Mouse (Mus musculus): ENCODE data around the gene Ceacam9. TPM values are rescaled to one million over a fixed set of nuclear protein-coding genes. Genes with fewer than 3 reads are reported as not detected.

Gene Ceacam9
- polyA plus RNA-seq, 1 experiment from 2014 or later: not detected

- Histone ChIP-seq H3K4me3 (no peak overlapping the region), H3K27ac (replicated peaks) (no peak overlapping the region), H3K36me3 (peaks cover 30% of the 10 kb centered on the region), H3K27me3 (ENCODE audit: low read depth, poor library complexity, severe bottlenecking) (no peaks in the 10 kb centered on the region), H3K4me1 (no peaks in the 10 kb centered on the region), H3K9me3 (replicated peaks) (no peaks in the 10 kb centered on the region)
- no peak for DNase-seq (ENCODE audit: low spot score)
- 89% methylated on average over 12 of the region's 12 CpGs for WGBS
Observed at GRCm38 (mm10) chr7:16752016-16752415, 30.3 kb downstream of the Ceacam9 start.

GRCm38 (mm10) chr7:16755362-16756017, 33.8 kb downstream of the Ceacam9 start:
- no peak overlapping the region for H3K4me3 ChIP-seq
- H3K27ac ChIP-seq (replicated peaks): no peak overlapping the region
- 73% methylated on average over 17 of the region's 17 CpGs for WGBS
- H3K36me3 ChIP-seq: no peaks in the 10 kb centered on the region
- H3K4me1 ChIP-seq: peaks cover 4% of the 10 kb centered on the region
- DNase-seq (ENCODE audit: low spot score): no peak
- no peaks in the 10 kb centered on the region for H3K9me3 ChIP-seq (replicated peaks)
- no peaks in the 10 kb centered on the region for H3K27me3 ChIP-seq (ENCODE audit: low read depth, poor library complexity, severe bottlenecking)

GRCm38 (mm10) chr7:16758872-16759574, 37.3 kb downstream of the Ceacam9 start:
- WGBS: 84% methylated on average over 10 of the region's 11 CpGs
- Histone ChIP-seq H3K4me3 (no peak overlapping the region), H3K4me1 (peaks cover 12% of the 10 kb centered on the region), H3K27me3 (ENCODE audit: low read depth, poor library complexity, severe bottlenecking) (no peaks in the 10 kb centered on the region), H3K36me3 (no peaks in the 10 kb centered on the region), H3K9me3 (replicated peaks) (no peaks in the 10 kb centered on the region), H3K27ac (replicated peaks) (no peak overlapping the region)
- no peak for DNase-seq (ENCODE audit: low spot score)

- no peak for DNase-seq (ENCODE audit: low spot score)
Observed at GRCm38 (mm10) chr7:16760292-16760691, 38.6 kb downstream of the Ceacam9 start.

DNA sequence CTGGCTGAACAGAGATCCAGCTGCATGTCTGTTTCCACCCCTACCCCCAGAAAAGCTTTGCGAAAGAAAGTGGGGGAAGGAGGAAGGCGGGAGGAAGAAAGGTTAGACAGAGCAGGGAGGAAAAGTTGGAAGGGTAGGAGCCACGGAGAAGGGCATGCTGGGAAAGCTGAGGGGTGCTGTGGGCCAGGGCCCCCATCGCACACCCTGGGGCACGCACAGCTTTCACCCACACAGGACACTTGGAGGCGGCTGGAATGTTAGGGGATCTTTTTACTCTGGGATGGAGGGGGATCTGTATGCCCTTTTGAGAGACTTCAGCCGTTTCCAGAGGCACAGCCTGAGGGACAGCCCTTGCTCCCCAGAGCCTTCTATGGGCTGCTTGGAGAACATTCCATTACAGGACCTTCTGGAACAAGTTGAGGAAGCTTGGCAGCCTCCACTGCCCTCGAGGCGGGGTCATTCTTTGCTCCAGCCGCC, 39.3 kb downstream of the Ceacam9 start:
- Histone ChIP-seq H3K36me3 (no peaks in the 10 kb centered on the region), H3K27me3 (ENCODE audit: low read depth, poor library complexity, severe bottlenecking) (no peaks in the 10 kb centered on the region), H3K27ac (replicated peaks) (peak overlapping the region; percentile 28; the same call in 1 of the 2 replicates), H3K4me1 (peaks cover 13% of the 10 kb centered on the region), H3K4me3 (no peak overlapping the region), H3K9me3 (replicated peaks) (no peaks in the 10 kb centered on the region)
- WGBS: 55% methylated on average over 10 of the region's 10 CpGs
- DNase-seq (ENCODE audit: low spot score): no peak

More at GRCm38 (mm10) chr7:16760292-16760691, 38.6 kb downstream of the Ceacam9 start:
- Histone ChIP-seq H3K4me3 (no peak overlapping the region), H3K36me3 (no peaks in the 10 kb centered on the region), H3K9me3 (replicated peaks) (no peaks in the 10 kb centered on the region), H3K27me3 (ENCODE audit: low read depth, poor library complexity, severe bottlenecking) (no peaks in the 10 kb centered on the region), H3K4me1 (peaks cover 12% of the 10 kb centered on the region), H3K27ac (replicated peaks) (no peak overlapping the region)
- 25% methylated on average over 8 of the region's 8 CpGs for WGBS

DNA sequence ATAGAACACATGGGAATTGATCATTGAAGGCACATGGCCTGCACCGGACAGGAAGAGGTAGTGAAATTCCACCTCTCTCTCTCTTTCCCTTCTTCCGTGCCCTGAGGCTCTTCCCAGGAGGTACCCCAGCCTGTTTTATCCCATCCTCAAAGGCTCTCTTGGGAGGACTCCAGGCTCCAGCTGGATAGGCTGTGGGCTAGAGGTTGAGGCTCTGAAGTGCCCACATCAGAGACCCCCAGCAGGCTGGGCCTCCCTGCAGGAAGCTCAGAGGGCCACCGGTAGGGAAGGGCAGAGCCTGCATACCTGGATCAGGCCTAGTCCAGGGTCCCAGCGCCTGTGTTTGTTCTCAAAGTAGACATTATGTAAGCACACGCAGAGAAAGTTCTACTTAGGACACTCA, 39.9 kb downstream of the Ceacam9 start:
- 56% methylated on average over 5 of the region's 5 CpGs for WGBS
- Histone ChIP-seq H3K4me1 (peaks cover 19% of the 10 kb centered on the region), H3K27ac (replicated peaks) (no peak overlapping the region), H3K4me3 (no peak overlapping the region), H3K27me3 (ENCODE audit: low read depth, poor library complexity, severe bottlenecking) (no peaks in the 10 kb centered on the region), H3K36me3 (no peaks in the 10 kb centered on the region), H3K9me3 (replicated peaks) (no peaks in the 10 kb centered on the region)
- no peak for DNase-seq (ENCODE audit: low spot score)

GRCm38 (mm10) chr7:16763463-16764218, 41.9 kb downstream of the Ceacam9 start:
- Histone ChIP-seq H3K36me3 (no peaks in the 10 kb centered on the region), H3K27ac (replicated peaks) (no peak overlapping the region), H3K9me3 (replicated peaks) (no peaks in the 10 kb centered on the region), H3K4me1 (peaks cover 23% of the 10 kb centered on the region), H3K4me3 (no peak overlapping the region), H3K27me3 (ENCODE audit: low read depth, poor library complexity, severe bottlenecking) (no peaks in the 10 kb centered on the region)
- DNase-seq (ENCODE audit: low spot score): no peak
- WGBS: 92% methylated on average over 7 of the region's 7 CpGs

DNA sequence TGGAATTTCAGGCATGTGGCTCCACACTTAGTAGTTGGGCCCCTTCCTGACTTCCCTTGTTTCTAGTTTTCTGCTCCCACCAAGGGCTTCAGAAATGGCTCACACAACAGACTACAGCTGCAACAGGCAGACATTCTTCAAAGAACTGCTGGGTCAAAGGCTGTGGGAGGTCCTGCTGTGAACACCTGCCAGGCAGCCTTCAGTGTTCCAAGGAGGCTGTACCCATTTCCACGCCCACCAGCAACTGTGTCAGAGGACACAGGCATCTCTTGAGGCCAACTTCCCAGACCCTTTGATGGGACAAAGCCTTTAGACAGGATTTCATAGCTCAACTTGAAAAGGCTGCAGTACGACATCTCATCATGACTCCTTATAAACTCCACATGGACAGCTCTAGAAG, 44.7 kb downstream of the Ceacam9 start:
- peaks cover 14% of the 10 kb centered on the region for H3K4me1 ChIP-seq
- peak; percentile 22 for DNase-seq (ENCODE audit: low spot score)
- H3K36me3 ChIP-seq: no peaks in the 10 kb centered on the region
- H3K27ac ChIP-seq (replicated peaks): no peak overlapping the region
- no peaks in the 10 kb centered on the region for H3K27me3 ChIP-seq (ENCODE audit: low read depth, poor library complexity, severe bottlenecking)
- WGBS: 32% methylated on average over 2 of the region's 2 CpGs
- H3K9me3 ChIP-seq (replicated peaks): peaks cover 13% of the 10 kb centered on the region
- no peak overlapping the region for H3K4me3 ChIP-seq

Other genes starting within 250 kb of the Ceacam9 start
- 0.32 and 0.74 TPM in 2 replicates for gene Npas1, start 244.2 kb upstream of the Ceacam9 start, polyA plus RNA-seq (2016; fragmentation: Nextera tagmentation; extraction: Ambion mirVana)
- gene Arhgap35, start 106.9 kb upstream of the Ceacam9 start, polyA plus RNA-seq (2016; fragmentation: Nextera tagmentation; extraction: Ambion mirVana): 25.4 and 31.0 TPM in 2 replicates
- gene Ceacam15, start 46.2 kb upstream of the Ceacam9 start, polyA plus RNA-seq (2016; fragmentation: Nextera tagmentation; extraction: Ambion mirVana): 0.10 TPM in 1 of 2 replicates, not detected in the other
- 278 and 281 TPM in 2 replicates for gene Ap2s1, start 16.5 kb downstream of the Ceacam9 start, polyA plus RNA-seq (2016; fragmentation: Nextera tagmentation; extraction: Ambion mirVana)
- 40.1 and 40.4 TPM in 2 replicates for gene Slc1a5, start 59.4 kb downstream of the Ceacam9 start, polyA plus RNA-seq (2016; fragmentation: Nextera tagmentation; extraction: Ambion mirVana)
- gene Strn4, start 94.0 kb downstream of the Ceacam9 start, polyA plus RNA-seq (2016; fragmentation: Nextera tagmentation; extraction: Ambion mirVana): 108 and 137 TPM in 2 replicates
- 28.3 and 32.9 TPM in 2 replicates for gene Fkrp, start 94.8 kb downstream of the Ceacam9 start, polyA plus RNA-seq (2016; fragmentation: Nextera tagmentation; extraction: Ambion mirVana)
- gene Prkd2, start 121.0 kb downstream of the Ceacam9 start, polyA plus RNA-seq (2016; fragmentation: Nextera tagmentation; extraction: Ambion mirVana): 11.1 and 11.8 TPM in 2 replicates
- 1.9 and 2.2 TPM in 2 replicates for gene Dact3, start 153.4 kb downstream of the Ceacam9 start, polyA plus RNA-seq (2016; fragmentation: Nextera tagmentation; extraction: Ambion mirVana)
- 5.4 and 8.5 TPM in 2 replicates for gene Gng8, start 169.9 kb downstream of the Ceacam9 start, polyA plus RNA-seq (2016; fragmentation: Nextera tagmentation; extraction: Ambion mirVana)
- 0.17 and 0.56 TPM in 2 replicates for gene Ptgir, start 184.6 kb downstream of the Ceacam9 start, polyA plus RNA-seq (2016; fragmentation: Nextera tagmentation; extraction: Ambion mirVana)
- 174 and 180 TPM in 2 replicates for gene Calm3, start 202.2 kb downstream of the Ceacam9 start, polyA plus RNA-seq (2016; fragmentation: Nextera tagmentation; extraction: Ambion mirVana)
- gene Pnmal2, start 222.8 kb downstream of the Ceacam9 start, polyA plus RNA-seq (2016; fragmentation: Nextera tagmentation; extraction: Ambion mirVana): 4.1 and 11.7 TPM in 2 replicates
- gene Pnmal1, start 237.8 kb downstream of the Ceacam9 start, polyA plus RNA-seq (2016; fragmentation: Nextera tagmentation; extraction: Ambion mirVana): 9.8 and 17.4 TPM in 2 replicates

All from midbrain, embryonic 10.5 days (tissue).